Mouse (Mus musculus) embryonic stem cell, embryonic (primary cell): ENCODE measurements at regions not wholly inside any gene's neighbourhood (a gene's known extent, or its start where the extent isn't known, plus 50 kb on each side); places are given as distances from the start of the nearest gene placed in this dataset.
"Not testable (repeated sequence)": the region's sequence is repeated elsewhere in the genome, so short reads cannot be mapped to it uniquely, and the experiment has no call there.

ENCODE experiments used
- CTCF ChIA-PET, 4 experiments: fragments of 300-600 bp in 2 of 4; fragments of 350-600 bp in 2 of 4; sonication (Branson Sonifier 250); formaldehyde crosslinking; loops; one replicate each; lab custom pipeline; 2022; ENCODE audit warnings: inconsistent platforms in 2 of 4; lab: Charles Lee
- POLR2A ChIA-PET, 4 experiments: fragments of 300-600 bp in 2 of 4; fragments of 350-600 bp in 2 of 4; sonication (Branson Sonifier 250); formaldehyde crosslinking; loops; one replicate each; lab custom pipeline; 2022; ENCODE audit warnings: antibody characterized with exemption in 4 of 4, inconsistent platforms in 1 of 4; lab: Charles Lee

DNA sequence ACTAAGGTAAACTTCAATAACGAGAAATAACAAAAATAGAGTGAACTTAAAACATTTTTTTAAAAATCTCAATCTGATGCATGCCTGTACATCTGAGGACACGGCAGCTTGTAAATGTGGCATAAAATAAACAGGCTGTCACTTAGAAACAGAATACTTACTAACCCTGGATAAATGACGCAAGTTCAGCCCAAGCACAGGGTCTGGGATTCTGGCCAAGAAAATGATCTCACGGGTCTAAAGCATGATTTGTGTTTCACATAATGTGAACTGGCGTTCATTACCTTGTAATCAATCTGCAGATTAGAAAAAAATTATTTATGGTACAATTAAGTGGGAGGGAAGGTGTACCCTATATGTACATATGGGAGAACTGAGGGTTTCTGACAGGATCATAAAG is 512.1 kb upstream of the Vrk2 start:
- CTCF ChIA-PET: no interaction called here
- POLR2A ChIA-PET: no interaction called here

DNA sequence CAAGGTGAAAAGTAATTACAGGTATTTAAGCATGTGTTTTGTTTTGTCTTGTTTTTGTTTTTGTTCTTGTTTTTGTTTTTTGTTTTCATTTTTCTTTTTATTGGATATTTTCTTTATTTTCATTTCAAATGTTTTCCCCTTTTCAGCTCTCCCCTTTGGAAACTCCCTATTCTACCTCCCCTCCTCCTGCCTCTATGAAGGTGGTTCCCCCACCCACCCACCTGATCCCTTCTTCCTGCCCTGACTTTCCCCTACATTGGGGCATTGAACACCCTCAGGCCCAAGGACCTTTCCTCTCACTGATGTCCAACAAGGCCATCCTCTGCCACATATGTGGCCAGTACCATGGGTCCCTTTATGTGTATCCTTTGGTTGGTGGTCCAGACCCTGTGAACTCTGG is 509.1 kb upstream of the Vrk2 start:
- POLR2A ChIA-PET: no interaction called here
- CTCF ChIA-PET: no interaction called here

DNA sequence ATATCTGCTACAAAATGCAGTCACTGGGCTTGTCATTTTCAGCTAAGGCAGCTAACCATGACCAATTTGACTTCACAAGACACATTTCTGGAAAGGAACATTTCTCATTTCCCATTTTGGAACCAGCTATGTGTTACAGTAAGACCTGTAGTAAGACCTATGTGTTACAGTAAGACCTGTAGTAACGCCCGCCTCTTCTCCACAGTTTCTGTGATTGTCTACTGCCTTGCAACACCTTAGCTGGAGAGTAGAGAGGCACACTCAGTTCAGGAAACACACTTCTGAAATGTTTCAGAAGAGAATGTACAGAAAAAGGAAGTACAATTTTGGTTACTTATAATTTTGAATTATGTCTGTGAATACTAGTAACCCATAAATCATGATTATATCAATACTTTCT is 508.2 kb upstream of the Vrk2 start:
- CTCF ChIA-PET: no interaction called here
- POLR2A ChIA-PET: no interaction called here

DNA sequence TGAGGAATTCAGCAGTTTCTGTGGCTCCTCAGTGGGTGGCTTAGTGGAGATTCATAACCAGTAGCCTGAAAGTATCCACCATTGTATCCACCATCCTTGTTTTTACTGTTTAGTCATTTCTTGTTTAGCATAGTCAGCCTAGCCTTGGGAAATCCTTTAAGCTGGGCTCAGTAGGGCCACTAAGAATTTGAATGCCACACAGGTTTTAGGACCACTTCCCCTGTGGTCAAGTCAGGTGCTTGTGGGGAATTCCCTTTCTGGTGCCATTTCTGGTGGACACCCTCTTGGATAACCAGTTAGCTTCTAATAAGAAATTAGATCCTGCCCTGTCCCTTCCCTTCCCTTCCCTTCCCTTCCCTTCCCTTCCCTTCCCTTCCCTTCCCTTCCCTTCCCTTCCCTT is 502.8 kb upstream of the Vrk2 start:
- POLR2A ChIA-PET: interaction anchor here in 1 of 4 experiments (0.6 kb wide), 1 partner anchor 1067 kb away, joined by 5 read pairs; no protein-coding TSS in a partner anchor
- CTCF ChIA-PET: no interaction called here

DNA sequence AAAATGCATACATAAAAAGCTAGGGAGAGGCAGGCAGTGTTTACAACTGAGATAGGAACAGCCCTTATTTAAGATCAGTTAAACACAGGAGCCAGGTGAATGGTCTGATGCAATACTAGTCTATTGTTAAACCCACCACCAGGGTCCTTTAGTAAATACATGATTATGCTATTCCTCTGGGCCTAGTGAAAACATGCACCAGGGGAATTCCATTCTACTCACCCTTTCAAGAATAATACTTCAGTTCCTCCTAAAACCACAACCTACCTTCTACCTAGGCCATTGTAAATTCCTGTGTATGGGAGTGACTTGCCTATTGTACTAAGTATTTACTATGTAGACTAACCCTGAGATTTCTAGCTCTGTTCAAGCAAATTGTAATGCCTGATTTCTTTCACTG is 501.7 kb upstream of the Vrk2 start:
- CTCF ChIA-PET: not testable (repeated sequence)

DNA sequence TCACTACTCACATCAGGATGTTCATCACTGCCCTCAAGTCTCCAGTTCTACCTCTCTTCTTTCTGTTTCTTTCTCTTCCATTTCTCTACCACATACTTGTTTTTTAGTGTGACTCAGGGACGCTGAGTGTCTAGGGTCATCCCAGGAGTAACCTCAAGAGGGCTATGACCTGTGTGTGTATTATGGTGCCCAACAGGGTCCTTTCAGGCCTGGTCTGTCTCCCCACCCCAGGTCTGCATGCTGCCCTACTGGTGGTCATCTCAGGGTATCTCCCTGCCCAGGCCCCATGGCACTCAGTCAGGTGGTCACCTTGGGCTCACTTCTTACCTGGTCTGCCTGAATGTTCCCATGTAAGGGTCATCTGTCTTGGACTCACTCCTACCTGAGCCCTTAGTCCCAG is 492.7 kb upstream of the Vrk2 start:
- POLR2A ChIA-PET: no interaction called here

More for the DNA sequence above, 501.7 kb upstream of the Vrk2 start:
- POLR2A ChIA-PET: not testable (repeated sequence)

DNA sequence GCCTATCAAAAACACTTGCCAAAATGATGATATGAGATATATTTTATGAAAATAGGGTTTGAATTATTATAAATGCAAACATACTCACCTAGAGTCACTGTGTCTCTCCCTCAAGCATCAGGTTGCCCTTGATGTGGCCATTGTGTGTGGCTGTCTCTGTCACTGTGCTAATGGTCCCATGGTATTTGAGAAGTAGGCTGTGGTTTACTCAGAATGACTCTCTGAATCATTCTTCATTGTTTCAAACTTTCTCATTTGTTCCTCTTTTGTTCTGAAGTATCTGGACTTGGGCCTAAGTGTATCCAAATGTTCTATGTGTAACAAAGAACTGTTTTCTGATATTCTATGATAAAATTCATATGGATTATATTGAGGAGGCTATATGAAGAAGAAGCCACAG is 487.4 kb upstream of the Vrk2 start:
- POLR2A ChIA-PET: no interaction called here
- CTCF ChIA-PET: no interaction called here

More for the DNA sequence above, 492.7 kb upstream of the Vrk2 start:
- CTCF ChIA-PET: no interaction called here

DNA sequence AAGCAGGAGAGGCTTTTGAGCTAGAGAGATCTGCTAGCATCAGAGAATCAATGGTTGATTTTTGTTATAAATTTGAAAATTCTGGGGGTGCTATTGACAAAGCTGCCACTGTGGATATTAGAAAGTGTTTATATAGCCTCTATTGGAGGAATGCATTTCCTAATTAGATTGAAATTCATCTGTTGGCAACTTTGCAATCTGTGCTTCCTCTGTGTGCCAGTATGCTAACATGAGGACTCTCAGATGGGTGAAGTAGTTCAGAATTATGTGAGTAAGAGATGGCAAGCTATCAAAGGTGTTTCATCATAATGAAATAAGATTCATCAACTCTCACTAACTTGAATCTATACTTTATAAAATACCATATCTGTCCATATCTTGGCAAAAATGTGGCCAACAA is 476.6 kb upstream of the Vrk2 start:
- CTCF ChIA-PET: no interaction called here
- POLR2A ChIA-PET: no interaction called here

DNA sequence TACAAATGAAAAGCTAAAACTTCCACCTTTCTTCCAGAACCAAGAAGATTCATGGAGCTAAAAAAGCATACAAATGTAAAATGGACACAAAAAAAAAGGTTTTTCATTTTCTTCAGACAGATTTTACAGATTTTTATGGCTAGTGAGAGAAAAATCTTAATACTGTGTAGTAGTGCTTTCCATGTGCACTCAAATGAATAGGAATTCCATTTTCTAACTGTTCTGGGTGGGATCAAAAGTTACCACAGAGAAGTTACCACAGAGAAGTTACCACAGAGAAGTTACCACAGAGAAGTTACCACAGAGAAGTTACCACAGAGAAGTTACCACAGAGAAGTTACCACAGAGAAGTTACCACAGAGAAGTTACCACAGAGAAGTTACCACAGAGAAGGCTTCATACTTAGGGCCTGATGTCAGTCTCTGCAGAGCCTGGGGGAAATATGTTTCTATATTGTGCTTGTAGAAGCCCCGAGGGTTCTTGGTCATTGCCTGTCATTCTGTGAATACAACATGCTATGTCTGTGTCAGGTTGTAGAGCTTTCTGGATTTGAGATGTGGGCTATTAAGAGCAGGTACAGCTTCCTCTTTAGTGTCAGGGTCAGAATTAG is 433.5 kb upstream of the Vrk2 start:
- ChIA-PET POLR2A (interaction anchor here in 1 of 4 experiments (0.8 kb wide), 1 partner anchor 66 kb away, joined by 3 read pairs; no protein-coding TSS in a partner anchor), CTCF (interaction anchor here in 1 of 4 experiments (0.7 kb wide), 1 partner anchor 30 kb away, joined by 4 read pairs; no protein-coding TSS in a partner anchor)

DNA sequence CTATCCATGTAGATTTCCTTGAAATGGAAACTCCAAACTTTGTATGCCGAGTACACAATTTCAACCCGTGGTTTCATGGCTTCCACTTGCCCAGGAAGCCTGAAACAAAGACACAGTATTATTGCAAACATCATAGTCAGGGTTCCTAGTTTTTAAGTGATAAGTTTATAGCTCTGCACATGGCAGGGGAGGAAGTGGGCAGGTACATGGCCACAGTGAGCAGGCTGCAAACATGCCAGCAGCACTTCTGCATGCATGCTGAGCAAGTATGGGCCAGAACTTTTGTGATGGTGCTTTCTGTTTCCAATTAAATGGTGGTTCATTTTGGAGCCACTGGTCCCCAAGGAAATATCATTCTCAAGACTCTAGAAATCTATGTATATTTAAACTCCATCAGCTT is 431.7 kb upstream of the Vrk2 start:
- POLR2A ChIA-PET: no interaction called here

DNA sequence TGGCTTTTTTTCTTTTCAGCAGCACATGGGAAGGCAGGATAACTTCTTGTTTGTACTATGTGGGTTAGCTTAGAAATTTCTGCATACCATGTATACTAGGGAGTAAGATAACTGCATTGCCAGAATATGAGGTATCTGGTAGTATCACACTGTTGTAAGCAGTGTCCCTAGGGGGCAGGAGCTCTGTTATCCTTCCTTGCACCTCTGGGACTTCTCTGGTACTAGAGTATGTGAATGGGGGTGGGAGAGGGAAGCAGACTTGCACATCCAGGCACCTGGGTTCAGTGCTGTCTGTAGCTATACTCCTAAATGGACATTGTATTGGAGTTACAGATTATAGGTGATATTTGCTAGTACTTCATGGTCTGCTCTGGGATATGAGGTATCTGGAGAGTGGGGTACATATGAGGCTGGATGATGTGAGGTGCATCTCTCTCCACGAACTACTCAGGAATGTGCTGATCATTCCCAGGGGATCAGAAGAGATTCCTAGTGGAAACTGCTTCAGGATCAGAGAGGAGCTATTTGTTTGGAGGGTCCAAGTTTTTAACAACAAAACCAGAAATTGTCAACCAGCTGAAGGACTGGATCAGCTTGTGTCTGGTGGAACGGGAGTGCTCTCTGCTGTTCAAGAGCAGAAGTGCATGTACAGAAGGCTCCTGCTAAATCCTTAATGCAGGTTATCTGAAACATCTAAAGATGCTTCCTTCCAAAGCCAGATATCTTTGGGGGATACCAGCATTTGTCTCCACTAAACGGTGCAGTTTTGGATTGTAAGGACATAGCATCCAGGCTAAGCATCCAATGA is 402.7 kb upstream of the Vrk2 start:
- ChIA-PET CTCF (interaction anchor here in 3 of 4 experiments (0.5 to 1.4 kb wide), 6 partner anchors 23 to 449 kb away, joined by 3 to 8 read pairs (median 4); no protein-coding TSS in a partner anchor), POLR2A (no interaction called here)

More for the DNA sequence above, 431.7 kb upstream of the Vrk2 start:
- CTCF ChIA-PET: no interaction called here

DNA sequence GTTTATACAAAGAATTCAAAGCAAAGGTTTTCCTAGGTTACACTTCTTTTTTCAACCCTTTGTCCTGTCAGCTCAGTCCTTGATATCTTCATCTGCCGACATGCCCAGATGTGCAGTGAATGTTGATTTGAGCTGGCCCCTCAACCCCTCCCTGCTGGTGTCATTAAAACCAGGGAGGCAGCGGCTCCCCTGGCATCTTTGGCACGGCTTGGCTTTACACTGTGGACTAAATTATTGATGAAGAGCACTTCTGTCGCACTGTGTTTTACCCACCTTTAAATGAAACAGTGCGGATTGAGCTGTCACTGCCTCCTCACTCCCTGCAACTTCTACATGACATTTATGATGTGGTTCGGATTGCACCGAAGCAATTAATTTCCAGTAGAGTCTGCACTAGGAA is 387.4 kb upstream of the Vrk2 start:
- CTCF ChIA-PET: no interaction called here
- POLR2A ChIA-PET: no interaction called here

DNA sequence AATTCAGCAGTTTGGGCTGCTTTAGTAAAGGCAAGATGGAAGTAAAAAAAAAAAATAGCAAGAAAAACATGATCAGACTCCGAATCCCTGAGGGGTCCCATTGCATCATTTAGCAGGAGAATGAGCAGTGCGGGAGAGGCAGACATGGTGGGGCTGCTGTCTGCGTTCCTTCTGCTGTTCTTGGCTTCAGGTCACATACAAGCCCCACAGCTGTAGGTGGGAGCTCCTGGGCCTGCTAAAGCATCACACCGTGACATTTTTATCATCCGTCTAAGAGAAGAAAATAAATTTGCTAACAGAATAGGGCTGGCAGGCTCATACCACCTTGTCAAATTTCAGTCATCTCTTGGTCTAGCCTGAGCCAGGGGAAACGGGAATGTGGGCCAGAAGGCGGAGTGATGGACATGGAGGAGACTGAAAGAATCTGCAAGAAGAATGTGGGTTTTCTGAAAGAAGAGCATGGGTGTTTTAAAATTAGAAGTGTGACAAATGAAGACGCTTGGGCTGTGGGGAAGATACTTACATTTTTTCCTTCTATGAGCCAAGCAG is 378.8 kb upstream of the Vrk2 start:
- ChIA-PET POLR2A (interaction anchor here in 1 of 4 experiments (1.4 kb wide), 1 partner anchor 10 kb away, joined by 3 read pairs; no protein-coding TSS in a partner anchor), CTCF (no interaction called here)

DNA sequence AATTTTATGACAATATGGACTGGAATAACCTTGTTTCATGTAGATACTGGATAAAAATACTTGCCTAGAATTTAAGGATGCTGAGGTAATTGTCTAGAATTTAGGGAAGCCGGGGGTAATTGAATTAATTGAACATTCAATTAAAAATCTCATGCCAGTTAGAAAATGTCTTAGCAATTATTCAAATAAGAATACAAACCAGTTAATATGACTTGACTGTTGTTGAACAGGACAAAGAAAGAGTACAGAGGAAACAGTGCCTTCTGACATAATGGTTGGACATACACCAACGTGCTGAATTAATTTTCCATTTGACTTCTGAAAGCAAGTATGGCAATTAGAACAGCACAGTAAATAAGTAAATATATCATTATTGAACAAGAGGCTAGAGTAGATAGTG is 377.4 kb upstream of the Vrk2 start:
- ChIA-PET POLR2A (no interaction called here), CTCF (no interaction called here)

DNA sequence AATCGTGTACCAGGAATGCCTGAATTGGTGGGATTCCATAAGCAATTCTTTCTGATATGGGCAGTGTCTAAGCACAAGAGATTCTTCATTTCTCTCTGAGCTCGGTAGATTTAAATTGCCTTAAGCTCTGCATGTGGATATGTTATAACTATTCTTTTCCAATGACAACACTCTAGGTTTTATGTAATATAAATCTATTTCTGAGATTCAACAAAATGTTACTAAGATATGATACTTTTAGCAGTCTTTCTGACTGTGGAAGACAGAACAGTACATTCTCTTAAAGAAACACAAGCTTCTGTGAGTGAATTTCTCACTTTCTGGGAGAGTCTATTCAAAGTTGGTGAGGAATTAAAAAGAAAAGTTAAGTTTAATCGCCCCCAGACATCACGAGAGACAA is 373.6 kb upstream of the Vrk2 start:
- ChIA-PET CTCF (no interaction called here), POLR2A (no interaction called here)

DNA sequence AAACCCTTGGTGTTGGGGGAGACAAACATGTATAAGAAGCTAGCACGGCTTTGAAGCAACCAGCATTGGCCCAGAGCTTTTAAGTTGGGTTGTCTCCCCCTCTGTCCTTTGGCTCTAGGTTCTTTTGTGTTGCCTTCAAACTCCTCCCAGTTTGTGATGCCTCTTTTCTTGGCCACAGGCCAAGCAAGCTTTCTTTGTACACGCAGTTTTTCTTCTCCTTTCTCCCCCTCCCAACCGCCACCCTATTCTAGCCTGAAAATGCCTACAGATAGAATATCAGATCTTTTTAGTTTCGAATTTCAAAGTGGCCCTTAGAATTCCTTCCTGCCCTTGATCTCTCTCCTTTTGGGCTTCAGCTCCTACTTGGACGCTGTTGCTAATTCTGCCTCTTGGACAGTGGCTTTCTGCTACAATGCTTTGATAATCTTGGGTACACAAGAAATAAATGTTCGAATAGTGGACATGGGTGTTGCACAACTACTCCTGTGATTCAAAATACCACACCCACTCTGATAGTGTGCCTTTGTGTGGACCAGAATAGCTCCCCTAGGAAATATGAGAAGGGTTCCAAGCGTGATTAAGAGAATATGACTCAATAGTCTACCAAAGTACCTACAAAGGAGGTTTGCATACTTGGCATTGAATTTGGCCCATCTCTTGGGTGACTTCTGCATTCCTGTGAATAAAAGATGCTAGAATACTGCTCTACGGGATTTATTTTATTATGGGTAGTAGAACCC is 369.3 kb upstream of the Vrk2 start:
- ChIA-PET POLR2A (interaction anchor here in 1 of 4 experiments (1.0 kb wide), 1 partner anchor 10 kb away, joined by 3 read pairs; no protein-coding TSS in a partner anchor), CTCF (interaction anchor here in 1 of 4 experiments (0.6 kb wide), 1 partner anchor 960 kb away, joined by 5 read pairs; no protein-coding TSS in a partner anchor)

DNA sequence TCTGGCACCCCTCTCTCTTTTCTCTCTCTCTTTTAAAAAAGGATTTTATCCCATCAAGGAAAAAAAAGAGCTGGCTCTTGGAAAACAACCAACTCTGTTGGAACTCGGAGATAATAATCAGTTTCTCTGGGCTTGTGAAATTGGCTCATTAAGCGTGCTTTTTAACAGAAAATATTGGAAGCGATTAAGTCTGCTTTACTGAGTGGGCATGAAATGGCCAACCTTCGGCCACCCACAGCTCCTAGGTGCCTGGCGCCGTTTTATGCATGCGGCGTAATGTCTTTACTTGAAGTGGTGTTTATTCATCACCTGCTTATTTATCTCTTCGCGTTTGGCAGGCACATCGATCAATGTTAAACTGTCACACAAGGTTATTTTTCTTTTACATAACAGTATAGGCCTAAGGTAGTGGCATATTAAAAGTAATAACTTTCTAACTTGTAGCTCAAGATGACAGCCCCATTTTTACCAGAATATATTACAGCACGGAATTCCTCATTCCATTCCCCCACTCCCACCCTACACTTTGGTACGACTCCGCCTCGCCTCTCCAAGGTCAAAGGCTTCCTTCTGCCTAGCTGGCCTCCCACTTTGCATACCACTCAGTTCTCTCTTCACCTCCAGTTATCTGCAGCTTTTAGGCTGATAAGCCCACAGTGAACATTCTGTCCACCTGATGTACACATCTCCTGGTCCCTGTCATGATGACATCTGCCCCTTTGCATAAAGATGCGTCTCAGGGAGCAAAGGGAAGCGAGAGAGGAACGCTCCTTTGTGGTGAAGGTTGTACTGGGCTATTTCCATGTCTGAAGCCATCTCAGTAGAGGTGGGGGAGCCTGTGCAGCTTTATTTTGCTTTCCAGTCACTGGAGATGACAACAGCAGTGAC is 368.5 kb upstream of the Vrk2 start:
- ChIA-PET POLR2A (interaction anchor here in 2 of 4 experiments (0.7 to 1.0 kb wide), 2 partner anchors 11 to 751 kb away, joined by 3 to 6 read pairs; no protein-coding TSS in a partner anchor), CTCF (interaction anchor here (0.5 to 1.5 kb wide), 8 partner anchors 14 to 1697 kb away, joined by 3 to 7 read pairs (median 4); no protein-coding TSS in a partner anchor)

DNA sequence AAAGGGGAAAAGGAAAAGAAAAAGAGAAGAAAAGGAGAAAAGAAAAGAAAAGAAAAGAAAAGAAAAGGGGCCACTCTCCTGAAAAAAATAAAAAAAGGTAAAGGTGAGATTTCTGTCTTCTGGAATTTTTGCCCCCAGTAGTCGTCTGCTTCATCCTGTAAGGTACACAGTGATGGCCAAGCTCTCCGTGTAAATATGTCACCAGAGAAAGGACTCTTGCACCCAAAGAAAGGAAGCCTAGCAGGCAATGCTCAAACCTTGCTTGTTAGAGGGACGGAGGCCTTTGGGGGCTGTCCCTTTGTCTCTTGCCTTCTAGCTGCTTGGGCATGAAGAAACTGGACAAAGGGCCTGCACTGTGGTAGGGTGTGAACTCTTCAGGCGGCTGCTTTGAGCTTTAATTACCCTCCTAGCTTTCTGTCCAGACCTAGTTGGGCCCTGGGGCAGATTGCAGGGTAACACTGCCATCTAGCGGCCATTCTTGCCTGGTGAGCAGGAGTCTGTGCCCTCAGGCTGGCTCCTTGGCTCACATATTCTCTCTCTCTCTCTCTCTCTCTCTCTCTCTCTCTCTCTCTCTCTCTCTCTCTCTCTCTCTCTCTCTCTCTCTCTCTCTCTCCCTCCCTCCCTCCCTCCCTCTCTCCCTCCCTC is 367.7 kb upstream of the Vrk2 start:
- CTCF ChIA-PET: interaction anchor here (0.5 to 1.5 kb wide), 33 partner anchors 9 to 2000 kb away, joined by 3 to 14 read pairs (median 3); no protein-coding TSS in a partner anchor
- POLR2A ChIA-PET: interaction anchor here in 3 of 4 experiments (0.5 to 0.7 kb wide), 6 partner anchors 66 to 832 kb away, joined by 3 to 6 read pairs (median 3); no protein-coding TSS in a partner anchor
